Mouse (Mus musculus): ENCODE measurements around the gene Gm39566.

Gene Gm39566

GRCm38 (mm10) chr11:69834001-69834549, 19.0 kb upstream of the Gm39566 start:
- peak; percentile 71 for DNase-seq (ENCODE audit: low read depth)

GRCm38 (mm10) chr11:69833554-69833953, 18.5 kb upstream of the Gm39566 start:
- DNase-seq (ENCODE audit: low read depth): no peak

- DNase-seq (ENCODE audit: low read depth): no peak
These were observed 13.7 kb upstream of the Gm39566 start for GRCm38 (mm10) chr11:69828832-69829231.

GRCm38 (mm10) chr11:69823456-69823855, 8.4 kb upstream of the Gm39566 start:
- no peak for DNase-seq (ENCODE audit: low read depth)

GRCm38 (mm10) chr11:69822080-69822479, 7.0 kb upstream of the Gm39566 start, which contains the start of gene Spem1:
Gene Spem1, minus strand, starts transcription at chr11:69822180.
- DNase-seq (ENCODE audit: low read depth): no peak

GRCm38 (mm10) chr11:69818871-69819270, 3.8 kb upstream of the Gm39566 start:
- no peak for DNase-seq (ENCODE audit: low read depth)

GRCm38 (mm10) chr11:69818365-69818764, 3.3 kb upstream of the Gm39566 start, which contains the start of gene Spem2:
Gene Spem2, minus strand, starts transcription at chr11:69818465.
- DNase-seq (ENCODE audit: low read depth): no peak

GRCm38 (mm10) chr11:69816520-69816919, 1.4 kb upstream of the Gm39566 start:
- no peak for DNase-seq (ENCODE audit: low read depth)

- no peak for DNase-seq (ENCODE audit: low read depth)
These were observed 4.8 kb downstream of the Gm39566 start for GRCm38 (mm10) chr11:69810280-69810679.

- no peak for DNase-seq (ENCODE audit: low read depth)
These were observed 7.5 kb downstream of the Gm39566 start for GRCm38 (mm10) chr11:69807641-69808040.

- peak; percentile 24 for DNase-seq (ENCODE audit: low read depth)
These were observed 8.7 kb downstream of the Gm39566 start for GRCm38 (mm10) chr11:69806378-69806777.

- no peak for DNase-seq (ENCODE audit: low read depth)
These were observed 9.9 kb downstream of the Gm39566 start, which contains the start of gene Tmem102 for GRCm38 (mm10) chr11:69804972-69805909. Gene Tmem102, minus strand, starts transcription at chr11:69805624.

GRCm38 (mm10) chr11:69804652-69804940, 10.5 kb downstream of the Gm39566 start:
- DNase-seq (ENCODE audit: low read depth): no peak

- peak; percentile 79 for DNase-seq (ENCODE audit: low read depth)
These were observed 11.1 kb downstream of the Gm39566 start for GRCm38 (mm10) chr11:69803786-69804651.

- no peak for DNase-seq (ENCODE audit: low read depth)
These were observed 11.8 kb downstream of the Gm39566 start for GRCm38 (mm10) chr11:69803328-69803727.

GRCm38 (mm10) chr11:69802648-69803105, 12.4 kb downstream of the Gm39566 start:
- DNase-seq (ENCODE audit: low read depth): peak; percentile 77

GRCm38 (mm10) chr11:69801379-69801977, 13.6 kb downstream of the Gm39566 start, which contains the start of gene Fgf11:
Gene Fgf11, minus strand, starts transcription at chr11:69801857.
- peak; percentile 36 for DNase-seq (ENCODE audit: low read depth)

GRCm38 (mm10) chr11:69800392-69801197, 14.5 kb downstream of the Gm39566 start:
- peak; percentile 42 for DNase-seq (ENCODE audit: low read depth)

- no peak for DNase-seq (ENCODE audit: low read depth)
These were observed 15.0 kb downstream of the Gm39566 start for GRCm38 (mm10) chr11:69800138-69800391.

- DNase-seq (ENCODE audit: low read depth): peak; percentile 36
These were observed 15.5 kb downstream of the Gm39566 start for GRCm38 (mm10) chr11:69799394-69800137.
